Mouse (Mus musculus): ENCODE data around the gene Nav3. TPM values are rescaled to one million over a fixed set of nuclear protein-coding genes. Genes with fewer than 3 reads are reported as not detected.

Gene Nav3
- polyA plus RNA-seq, 1 experiment from 2014 or later: 0.07 TPM

DNA sequence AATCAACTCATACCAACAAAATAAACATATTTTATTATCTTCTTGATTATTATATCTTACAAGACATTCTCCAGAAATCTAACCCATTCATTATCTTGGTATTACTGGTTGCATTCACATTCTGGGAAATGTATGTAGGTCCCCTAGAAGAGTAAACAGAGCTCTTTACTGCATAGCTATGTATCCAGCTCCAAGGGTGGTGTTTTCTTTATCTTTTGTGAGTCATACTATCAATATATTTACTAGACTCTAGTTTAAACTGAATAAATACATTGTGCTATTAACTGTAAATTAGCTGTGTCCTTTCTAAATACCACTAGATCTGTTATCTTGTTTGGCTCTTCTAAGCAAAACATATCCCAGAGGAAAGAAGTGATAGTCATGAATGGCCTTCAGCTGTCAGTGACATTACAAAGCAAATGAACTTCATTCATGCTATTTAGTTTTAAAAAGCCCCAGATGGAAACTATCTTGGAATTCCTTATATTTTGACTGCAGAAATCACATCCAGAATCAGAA lies 580.6 kb downstream of the Nav3 start:
- Histone ChIP-seq H3K4me3 (ENCODE audit: low read depth, low read length) (no peak overlapping the region), H3K36me3 (ENCODE audit: control insufficient read depth, insufficient read depth) (no peaks in the 10 kb centered on the region), H3K27ac (ENCODE audit: low read length) (no peak overlapping the region), H3K9me3 (replicated peaks; ENCODE audit: control insufficient read depth, low read length) (no peaks in the 10 kb centered on the region), H3K4me2 (ENCODE audit: low read depth, low read length) (no peak overlapping the region), H3K27me3 (ENCODE audit: control insufficient read depth, insufficient read depth, low read depth, low read length) (no peaks in the 10 kb centered on the region), H3K4me1 (ENCODE audit: control insufficient read depth, low read depth, low read length) (no peaks in the 10 kb centered on the region), H3K9ac (ENCODE audit: low read depth, low read length) (no peak overlapping the region)
- ATAC-seq (ENCODE audit: low read depth): no peak

DNA sequence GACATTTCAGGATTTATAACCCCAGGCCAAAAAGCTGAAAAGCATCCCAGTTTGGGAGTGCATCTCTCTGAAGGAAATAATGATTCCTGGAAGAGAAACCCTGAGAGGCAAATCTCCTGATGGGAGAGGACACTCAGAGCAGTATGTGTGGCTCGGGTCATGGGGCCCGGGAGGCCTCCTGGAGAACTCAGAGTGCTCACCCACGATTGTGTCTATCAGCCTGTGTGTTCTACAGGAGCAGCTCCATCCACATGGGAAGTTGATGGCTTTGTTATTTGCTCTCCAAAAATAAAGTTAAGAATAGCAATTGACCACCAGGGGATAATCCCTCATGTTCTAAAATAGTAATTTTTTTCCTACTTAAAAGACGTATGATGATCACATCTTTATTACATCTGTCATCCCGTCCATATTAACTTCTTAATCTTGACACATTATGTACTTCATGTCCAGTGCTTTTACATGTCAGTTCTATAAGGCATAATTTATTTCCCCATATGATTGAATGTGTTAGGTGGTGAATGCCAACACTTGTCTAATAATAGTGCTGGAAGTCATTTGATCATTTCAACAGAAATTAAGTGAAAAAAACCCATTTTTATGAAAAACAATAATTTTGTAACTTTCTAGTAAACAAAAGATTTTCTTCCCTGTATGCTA lies 581.2 kb downstream of the Nav3 start:
- H3K4me3 ChIP-seq (ENCODE audit: low read depth, low read length): no peak overlapping the region
- H3K27ac ChIP-seq (ENCODE audit: low read length): no peak overlapping the region
- H3K4me2 ChIP-seq (ENCODE audit: low read depth, low read length): no peak overlapping the region
- no peaks in the 10 kb centered on the region for H3K27me3 ChIP-seq (ENCODE audit: control insufficient read depth, insufficient read depth, low read depth, low read length)
- ATAC-seq (ENCODE audit: low read depth): no peak
- H3K9me3 ChIP-seq (replicated peaks; ENCODE audit: control insufficient read depth, low read length): no peaks in the 10 kb centered on the region
- 55% methylated on average over 5 of the region's 5 CpGs for WGBS (ENCODE audit: insufficient replicate concordance)
- no peak overlapping the region for H3K9ac ChIP-seq (ENCODE audit: low read depth, low read length)
- no peaks in the 10 kb centered on the region for H3K4me1 ChIP-seq (ENCODE audit: control insufficient read depth, low read depth, low read length)
- H3K36me3 ChIP-seq (ENCODE audit: control insufficient read depth, insufficient read depth): no peaks in the 10 kb centered on the region

DNA sequence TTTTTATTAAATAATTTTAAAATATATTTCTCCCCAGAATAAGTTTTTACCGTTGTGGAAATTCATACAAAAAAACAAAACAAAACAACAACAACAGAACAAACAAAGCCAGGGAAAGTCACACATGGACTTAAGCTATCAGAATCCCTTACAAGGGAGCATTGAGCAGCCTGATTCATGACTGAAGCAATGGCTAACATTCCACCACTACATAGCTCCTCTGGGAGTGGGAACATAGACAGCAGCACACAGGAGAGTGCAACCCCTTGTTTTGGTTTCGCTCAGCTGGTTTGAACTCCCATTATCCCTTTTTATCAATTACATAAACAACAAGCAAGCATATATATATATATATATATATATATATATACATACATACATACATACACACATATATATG lies 589.9 kb downstream of the Nav3 start:
- Histone ChIP-seq H3K4me3 (ENCODE audit: low read depth, low read length) (no peak overlapping the region), H3K4me2 (ENCODE audit: low read depth, low read length) (no peak overlapping the region), H3K27ac (ENCODE audit: low read length) (no peak overlapping the region), H3K9ac (ENCODE audit: low read depth, low read length) (no peak overlapping the region), H3K27me3 (ENCODE audit: control insufficient read depth, insufficient read depth, low read depth, low read length) (no peaks in the 10 kb centered on the region), H3K36me3 (ENCODE audit: control insufficient read depth, insufficient read depth) (no peaks in the 10 kb centered on the region), H3K9me3 (replicated peaks; ENCODE audit: control insufficient read depth, low read length) (no peaks in the 10 kb centered on the region), H3K4me1 (ENCODE audit: control insufficient read depth, low read depth, low read length) (no peaks in the 10 kb centered on the region)
- WGBS (ENCODE audit: insufficient replicate concordance): 72% methylated on average over 2 of the region's 2 CpGs
- ATAC-seq (ENCODE audit: low read depth): no peak

DNA sequence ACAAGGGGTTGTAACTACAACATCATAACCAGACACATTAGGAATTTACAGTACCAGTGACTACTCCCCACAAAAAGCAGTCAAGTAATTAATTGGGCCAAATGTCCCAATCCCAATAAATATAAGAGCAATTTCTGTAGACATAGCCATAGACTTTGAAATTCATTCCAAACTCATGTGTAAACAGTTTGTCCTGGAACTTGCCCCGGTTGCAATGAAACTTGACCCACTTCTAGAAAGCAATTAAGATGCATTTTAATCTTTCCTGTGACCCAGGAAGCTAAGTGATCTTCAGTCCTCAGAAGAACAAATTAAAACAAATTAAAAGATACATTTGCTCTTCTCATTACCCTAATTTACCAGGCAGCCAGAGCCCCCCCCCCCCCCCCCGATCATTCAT lies 590.6 kb downstream of the Nav3 start:
- H3K36me3 ChIP-seq (ENCODE audit: control insufficient read depth, insufficient read depth): no peaks in the 10 kb centered on the region
- 17% methylated on average over 2 of the region's 2 CpGs for WGBS (ENCODE audit: insufficient replicate concordance)
- ATAC-seq (ENCODE audit: low read depth): no peak

DNA sequence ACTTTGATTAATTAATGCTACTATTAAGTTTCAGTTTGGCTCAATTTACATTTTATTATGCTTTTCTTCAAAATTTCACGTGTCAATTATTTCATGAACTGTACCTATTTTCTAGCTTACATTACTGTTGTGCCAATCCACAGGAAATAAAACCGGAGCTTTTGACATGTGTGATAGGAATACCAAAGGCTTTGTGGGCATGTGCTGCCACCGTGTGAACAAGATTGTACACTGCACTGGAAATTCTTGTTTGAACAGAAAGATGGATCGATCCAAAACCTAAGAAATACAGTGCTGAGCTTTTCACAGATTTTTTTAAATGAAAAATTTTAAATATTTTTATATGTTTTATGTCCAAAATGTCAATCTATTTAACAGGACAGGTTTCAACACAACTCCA lies 591.3 kb downstream of the Nav3 start:
- WGBS (ENCODE audit: insufficient replicate concordance): 16% methylated on average over 4 of the region's 4 CpGs
- no peaks in the 10 kb centered on the region for H3K9me3 ChIP-seq (replicated peaks; ENCODE audit: control insufficient read depth, low read length)
- ATAC-seq (ENCODE audit: low read depth): no peak
- no peak overlapping the region for H3K27ac ChIP-seq (ENCODE audit: low read length)
- no peaks in the 10 kb centered on the region for H3K4me1 ChIP-seq (ENCODE audit: control insufficient read depth, low read depth, low read length)
- no peaks in the 10 kb centered on the region for H3K36me3 ChIP-seq (ENCODE audit: control insufficient read depth, insufficient read depth)
- no peak overlapping the region for H3K9ac ChIP-seq (ENCODE audit: low read depth, low read length)
- no peak overlapping the region for H3K4me2 ChIP-seq (ENCODE audit: low read depth, low read length)
- no peak overlapping the region for H3K4me3 ChIP-seq (ENCODE audit: low read depth, low read length)
- no peaks in the 10 kb centered on the region for H3K27me3 ChIP-seq (ENCODE audit: control insufficient read depth, insufficient read depth, low read depth, low read length)

More for the DNA sequence above, 590.6 kb downstream of the Nav3 start:
- Histone ChIP-seq H3K4me2 (ENCODE audit: low read depth, low read length) (no peak overlapping the region), H3K27ac (ENCODE audit: low read length) (no peak overlapping the region), H3K4me1 (ENCODE audit: control insufficient read depth, low read depth, low read length) (no peaks in the 10 kb centered on the region), H3K27me3 (ENCODE audit: control insufficient read depth, insufficient read depth, low read depth, low read length) (no peaks in the 10 kb centered on the region), H3K4me3 (ENCODE audit: low read depth, low read length) (no peak overlapping the region), H3K9me3 (replicated peaks; ENCODE audit: control insufficient read depth, low read length) (no peaks in the 10 kb centered on the region), H3K9ac (ENCODE audit: low read depth, low read length) (no peak overlapping the region)

DNA sequence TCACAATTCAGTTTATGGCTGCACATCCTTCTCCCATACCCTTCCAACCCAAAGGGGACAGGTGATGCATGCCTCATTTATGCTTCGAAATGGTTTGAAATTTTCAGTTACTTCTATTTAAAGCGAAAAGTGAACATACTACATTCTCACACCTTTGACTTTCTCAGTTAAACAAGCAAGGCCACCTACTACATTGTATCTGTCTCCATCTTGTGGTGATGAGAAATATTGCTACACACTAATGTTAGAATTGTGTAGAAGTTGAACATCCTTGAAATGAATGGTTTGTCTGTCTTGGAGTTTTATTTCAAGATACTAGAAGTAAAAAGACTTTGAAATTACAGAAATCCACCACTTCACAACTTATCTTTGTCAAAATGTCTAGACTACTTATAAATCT lies 594.7 kb downstream of the Nav3 start:
- Histone ChIP-seq H3K27ac (ENCODE audit: low read length) (no peak overlapping the region), H3K4me2 (ENCODE audit: low read depth, low read length) (no peak overlapping the region), H3K9me3 (replicated peaks; ENCODE audit: control insufficient read depth, low read length) (no peaks in the 10 kb centered on the region), H3K36me3 (ENCODE audit: control insufficient read depth, insufficient read depth) (no peaks in the 10 kb centered on the region), H3K27me3 (ENCODE audit: control insufficient read depth, insufficient read depth, low read depth, low read length) (no peaks in the 10 kb centered on the region), H3K4me1 (ENCODE audit: control insufficient read depth, low read depth, low read length) (no peaks in the 10 kb centered on the region), H3K9ac (ENCODE audit: low read depth, low read length) (no peak overlapping the region), H3K4me3 (ENCODE audit: low read depth, low read length) (no peak overlapping the region)
- ATAC-seq (ENCODE audit: low read depth): no peak
- WGBS (ENCODE audit: insufficient replicate concordance): 53% methylated on average over 2 of the region's 2 CpGs

DNA sequence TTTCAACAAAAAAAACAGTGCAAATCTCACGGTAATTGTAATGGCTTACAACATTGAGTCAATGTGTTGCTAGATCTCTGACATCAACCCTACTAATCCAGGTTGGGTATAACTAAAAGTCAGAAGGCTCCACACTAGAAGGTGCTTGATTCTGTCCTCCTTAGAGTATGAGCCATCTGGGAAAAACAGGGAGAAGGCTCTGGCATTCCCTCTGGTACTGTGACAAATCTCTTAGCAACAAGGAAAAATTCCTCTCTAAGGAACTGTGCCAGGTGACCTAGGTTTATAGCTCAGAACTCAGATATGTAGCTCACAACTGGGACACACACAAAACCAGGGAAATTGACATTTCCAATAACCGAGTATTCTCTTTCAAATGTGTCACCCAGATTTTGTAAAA lies 597.4 kb downstream of the Nav3 start:
- WGBS (ENCODE audit: insufficient replicate concordance): 68% methylated on average over 2 of the region's 2 CpGs
- no peak overlapping the region for H3K9ac ChIP-seq (ENCODE audit: low read depth, low read length)
- H3K4me2 ChIP-seq (ENCODE audit: low read depth, low read length): no peak overlapping the region
- ATAC-seq (ENCODE audit: low read depth): no peak
- H3K9me3 ChIP-seq (replicated peaks; ENCODE audit: control insufficient read depth, low read length): no peaks in the 10 kb centered on the region
- no peak overlapping the region for H3K27ac ChIP-seq (ENCODE audit: low read length)
- no peaks in the 10 kb centered on the region for H3K36me3 ChIP-seq (ENCODE audit: control insufficient read depth, insufficient read depth)
- H3K27me3 ChIP-seq (ENCODE audit: control insufficient read depth, insufficient read depth, low read depth, low read length): no peaks in the 10 kb centered on the region
- H3K4me3 ChIP-seq (ENCODE audit: low read depth, low read length): no peak overlapping the region
- no peaks in the 10 kb centered on the region for H3K4me1 ChIP-seq (ENCODE audit: control insufficient read depth, low read depth, low read length)

DNA sequence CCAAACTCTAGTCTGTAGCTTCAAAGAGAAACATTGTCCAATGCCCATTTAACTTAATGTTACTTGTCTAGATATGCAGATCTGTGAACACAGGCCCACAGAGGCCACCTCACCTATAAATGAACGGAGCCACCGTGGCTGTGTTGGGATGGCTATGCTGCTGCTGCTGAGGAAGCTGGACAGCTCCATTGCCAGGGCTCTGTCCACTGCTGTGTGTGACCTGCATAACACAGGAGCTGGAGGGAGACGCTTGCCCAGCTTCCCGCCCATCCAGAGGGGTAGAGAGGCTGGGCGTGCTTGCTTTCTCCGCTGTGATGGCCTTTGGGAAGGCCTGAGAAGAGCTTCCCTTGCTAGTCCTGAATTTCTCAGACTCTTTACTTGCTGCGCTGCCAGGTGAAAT lies 603.6 kb downstream of the Nav3 start:
- 42% methylated on average over 7 of the region's 7 CpGs for WGBS (ENCODE audit: insufficient replicate concordance)
- Histone ChIP-seq H3K9me3 (replicated peaks; ENCODE audit: control insufficient read depth, low read length) (no peaks in the 10 kb centered on the region), H3K27ac (ENCODE audit: low read length) (no peak overlapping the region), H3K4me2 (ENCODE audit: low read depth, low read length) (no peak overlapping the region), H3K9ac (ENCODE audit: low read depth, low read length) (no peak overlapping the region), H3K4me3 (ENCODE audit: low read depth, low read length) (no peak overlapping the region), H3K4me1 (ENCODE audit: control insufficient read depth, low read depth, low read length) (no peaks in the 10 kb centered on the region), H3K27me3 (ENCODE audit: control insufficient read depth, insufficient read depth, low read depth, low read length) (no peaks in the 10 kb centered on the region), H3K36me3 (ENCODE audit: control insufficient read depth, insufficient read depth) (no peaks in the 10 kb centered on the region)
- ATAC-seq (ENCODE audit: low read depth): no peak

DNA sequence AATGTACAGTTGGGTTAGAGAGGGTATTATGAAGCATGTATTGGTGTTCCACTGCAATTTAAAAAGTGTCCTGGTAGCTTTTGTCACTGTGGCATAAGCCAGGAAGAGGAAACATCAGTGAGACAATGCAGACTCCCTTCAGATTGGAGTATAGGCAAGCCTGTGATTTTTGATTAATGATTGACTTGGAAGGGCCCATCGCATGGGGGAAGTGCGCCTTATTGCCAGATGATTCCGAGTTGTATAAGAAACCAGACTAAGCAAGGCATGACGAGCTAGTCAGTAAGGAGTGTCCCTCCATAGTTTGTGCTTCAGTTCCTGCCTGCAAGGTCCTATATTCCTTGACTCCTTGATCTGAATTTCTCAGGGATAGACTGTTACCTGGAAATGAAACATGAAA lies 608.4 kb downstream of the Nav3 start:
- Histone ChIP-seq H3K9me3 (replicated peaks; ENCODE audit: control insufficient read depth, low read length) (no peaks in the 10 kb centered on the region), H3K4me1 (ENCODE audit: control insufficient read depth, low read depth, low read length) (no peaks in the 10 kb centered on the region), H3K9ac (ENCODE audit: low read depth, low read length) (no peak overlapping the region), H3K36me3 (ENCODE audit: control insufficient read depth, insufficient read depth) (no peaks in the 10 kb centered on the region), H3K4me2 (ENCODE audit: low read depth, low read length) (no peak overlapping the region), H3K27me3 (ENCODE audit: control insufficient read depth, insufficient read depth, low read depth, low read length) (no peaks in the 10 kb centered on the region), H3K4me3 (ENCODE audit: low read depth, low read length) (no peak overlapping the region), H3K27ac (ENCODE audit: low read length) (no peak overlapping the region)
- 61% methylated on average over 4 of the region's 4 CpGs for WGBS (ENCODE audit: insufficient replicate concordance)
- ATAC-seq (ENCODE audit: low read depth): no peak

Data from liver, embryonic 16.5 days (tissue).